Mouse (Mus musculus): ENCODE data around the gene H2-Ke6. TPM values are rescaled to one million over a fixed set of nuclear protein-coding genes. Genes with fewer than 3 reads are reported as not detected.
A peak's percentile ranks its signal among the peaks of the same experiment; 100 is the strongest.

The H2-Ke6 gene
- 10 to 100 TPM; 55.5 to 64.2 TPM for total RNA-seq (2021)
- long read RNA-seq, experiment 1, transcript H2-Ke6-201 (9 exons, 965 nt) = major isoform, 31 of 51 reads
- long read RNA-seq, experiment 1, partial matches to known transcripts = 9 of 51 reads
- long read RNA-seq, experiment 1, other reads (novel, unspliced or antisense) = 5 of 51 reads
- long read RNA-seq, experiment 2, transcript H2-Ke6-201 (9 exons, 965 nt) = major isoform, 54 of 97 reads
- long read RNA-seq, experiment 2, partial matches to known transcripts = 7 of 97 reads
- long read RNA-seq, experiment 2, other reads (novel, unspliced or antisense) = 33 of 97 reads

GRCm38 (mm10) chr17:34027656-34028223 lies at the start of gene H2-Ke6:
Gene H2-Ke6, minus strand, starts transcription at chr17:34028060.
- peak; percentile 92 for DNase-seq
- intact Hi-C loops (cut with DNase I) = no loop called here

GRCm38 (mm10) chr17:34077549-34077948 lies 49.7 kb upstream of the H2-Ke6 start:
- intact Hi-C loops (cut with DNase I) = loop anchor here (10.0 kb wide), 1 partner anchor 157 kb away; the partner anchor contains the start of gene H2-Ob
- peak; percentile 37 to 60 for DNase-seq

GRCm38 (mm10) chr17:34075271-34075670 lies 47.4 kb upstream of the H2-Ke6 start:
- peak in 1 of 2 experiments; percentile 63 for DNase-seq
- intact Hi-C loops (cut with DNase I) = loop anchor here (10.0 kb wide), 1 partner anchor 160 kb away; the partner anchor contains the start of gene H2-Ob

- intact Hi-C loops (cut with DNase I) = loop anchor here (10.0 kb wide), 1 partner anchor 163 kb away; the partner anchor contains the start of gene H2-Ob
- no peak for DNase-seq
Observed at GRCm38 (mm10) chr17:34072091-34072490, 44.2 kb upstream of the H2-Ke6 start.

GRCm38 (mm10) chr17:34068864-34069263 lies 41.0 kb upstream of the H2-Ke6 start:
- intact Hi-C loops (cut with DNase I) = no loop called here
- DNase-seq = no peak

GRCm38 (mm10) chr17:34057224-34057623 lies 29.4 kb upstream of the H2-Ke6 start:
- DNase-seq = no peak
- intact Hi-C loops (cut with DNase I) = no loop called here

GRCm38 (mm10) chr17:34047404-34048050 lies 19.7 kb upstream of the H2-Ke6 start:
- intact Hi-C loops (cut with DNase I) = no loop called here

GRCm38 (mm10) chr17:34045941-34046340 lies 18.1 kb upstream of the H2-Ke6 start:
- intact Hi-C loops (cut with DNase I) = no loop called here
- DNase-seq = no peak

More at GRCm38 (mm10) chr17:34047404-34048050, 19.7 kb upstream of the H2-Ke6 start:
- DNase-seq = no peak

GRCm38 (mm10) chr17:34039562-34040450 lies 11.9 kb upstream of the H2-Ke6 start:
- intact Hi-C loops (cut with DNase I) = loop anchor here (5.0 kb wide), 1 partner anchor 72 kb away; no protein-coding TSS in a partner anchor
- DNase-seq = peak; percentile 73 to 81

- intact Hi-C loops (cut with DNase I) = loop anchor here (5.0 kb wide), 1 partner anchor 73 kb away; no protein-coding TSS in a partner anchor
- DNase-seq = peak in 1 of 2 experiments; percentile 11
Observed at GRCm38 (mm10) chr17:34038878-34039561, 11.2 kb upstream of the H2-Ke6 start, which contains the start of gene Col11a2. Gene Col11a2, plus strand, starts transcription at chr17:34039437.

- intact Hi-C loops (cut with DNase I) = loop anchor here (5.0 kb wide), 1 partner anchor 74 kb away; no protein-coding TSS in a partner anchor
- peak in 1 of 2 experiments; percentile 19 for DNase-seq
Observed at GRCm38 (mm10) chr17:34038440-34038839, 10.6 kb upstream of the H2-Ke6 start.

- DNase-seq = peak in 1 of 2 experiments; percentile 9
- intact Hi-C loops (cut with DNase I) = loop anchor here (5.0 kb wide), 1 partner anchor 75 kb away; no protein-coding TSS in a partner anchor
Observed at GRCm38 (mm10) chr17:34037241-34037640, 9.4 kb upstream of the H2-Ke6 start.

GRCm38 (mm10) chr17:34036647-34037046 lies 8.8 kb upstream of the H2-Ke6 start:
- peak in 1 of 2 experiments; percentile 7 for DNase-seq

GRCm38 (mm10) chr17:34035517-34035916 lies 7.7 kb upstream of the H2-Ke6 start:
- DNase-seq = peak in 1 of 2 experiments; percentile 3
- intact Hi-C loops (cut with DNase I) = loop anchor here (5.0 kb wide), 1 partner anchor 77 kb away; no protein-coding TSS in a partner anchor

More at GRCm38 (mm10) chr17:34036647-34037046, 8.8 kb upstream of the H2-Ke6 start:
- intact Hi-C loops (cut with DNase I) = loop anchor here (5.0 kb wide), 1 partner anchor 76 kb away; no protein-coding TSS in a partner anchor

GRCm38 (mm10) chr17:34034064-34034463 lies 6.2 kb upstream of the H2-Ke6 start:
- peak; percentile 4 to 60 for DNase-seq
- intact Hi-C loops (cut with DNase I) = no loop called here

- peak in 1 of 2 experiments; percentile 3 for DNase-seq
- intact Hi-C loops (cut with DNase I) = no loop called here
Observed at GRCm38 (mm10) chr17:34033441-34033840, 5.6 kb upstream of the H2-Ke6 start.

GRCm38 (mm10) chr17:34032806-34033205 lies 4.9 kb upstream of the H2-Ke6 start:
- intact Hi-C loops (cut with DNase I) = no loop called here
- DNase-seq = no peak

- intact Hi-C loops (cut with DNase I) = no loop called here
- peak in 1 of 2 experiments; percentile 62 for DNase-seq
Observed at GRCm38 (mm10) chr17:34032174-34032632, 4.3 kb upstream of the H2-Ke6 start.
